Mouse (Mus musculus) layer of hippocampus, postnatal 10 days (tissue): ENCODE data around the gene Gm6096. TPM values are rescaled to one million over a fixed set of nuclear protein-coding genes. Genes with fewer than 3 reads are reported as not detected.

ENCODE experiments used
- DNase-seq, 2 experiments: peaks; one replicate each; pipeline ENCODE4 v3.0.0; 2021; ENCODE audit warnings: low spot score in 2 of 2
- total RNA-seq, 2 experiments: library from RNA; stranded (reverse); gene quantifications; 2 replicates each; pipeline ENCODE4 v1.2.3; 2021

Gm6096 gene
- total RNA-seq, 2 experiments from 2014 or later, result not detected

- no peak for DNase-seq
These were observed 16.0 kb upstream of the Gm6096 start for GRCm38 (mm10) chr7:34234610-34235561.

- DNase-seq, result no peak
These were observed 15.2 kb upstream of the Gm6096 start for GRCm38 (mm10) chr7:34235602-34236001.

- DNase-seq, result no peak
These were observed 12.8 kb upstream of the Gm6096 start for GRCm38 (mm10) chr7:34238086-34238485.

- peak; percentile 59 to 73 for DNase-seq
These were observed 8.7 kb upstream of the Gm6096 start for GRCm38 (mm10) chr7:34242176-34242575.

GRCm38 (mm10) chr7:34246870-34247499 is 3.9 kb upstream of the Gm6096 start:
- no peak for DNase-seq

GRCm38 (mm10) chr7:34252030-34252429 is 1.2 kb downstream of the Gm6096 start:
- DNase-seq, result no peak

GRCm38 (mm10) chr7:34255137-34255536 is 4.3 kb downstream of the Gm6096 start:
- no peak for DNase-seq

- DNase-seq, result no peak
These were observed 5.1 kb downstream of the Gm6096 start for GRCm38 (mm10) chr7:34255916-34256315.

- DNase-seq, result no peak
These were observed 6.4 kb downstream of the Gm6096 start for GRCm38 (mm10) chr7:34257279-34257678.

- DNase-seq, result no peak
These were observed 7.6 kb downstream of the Gm6096 start for GRCm38 (mm10) chr7:34258407-34258806.

- DNase-seq, result no peak
These were observed 12.6 kb downstream of the Gm6096 start for GRCm38 (mm10) chr7:34263437-34263836.

GRCm38 (mm10) chr7:34265876-34266346 is 15.1 kb downstream of the Gm6096 start:
- DNase-seq, result peak; percentile 59 to 73

- DNase-seq, result no peak
These were observed 15.6 kb downstream of the Gm6096 start for GRCm38 (mm10) chr7:34266421-34266820.

GRCm38 (mm10) chr7:34268463-34268862 is 17.6 kb downstream of the Gm6096 start:
- no peak for DNase-seq

- DNase-seq, result no peak
These were observed 21.6 kb downstream of the Gm6096 start for GRCm38 (mm10) chr7:34272465-34272864.

GRCm38 (mm10) chr7:34276066-34276465 is 25.2 kb downstream of the Gm6096 start:
- no peak for DNase-seq

GRCm38 (mm10) chr7:34277656-34278055 is 26.8 kb downstream of the Gm6096 start:
- DNase-seq, result no peak

- no peak for DNase-seq
These were observed 39.8 kb downstream of the Gm6096 start for GRCm38 (mm10) chr7:34290450-34291151.

GRCm38 (mm10) chr7:34291265-34291664 is 40.4 kb downstream of the Gm6096 start:
- no peak for DNase-seq

GRCm38 (mm10) chr7:34292633-34293032 is 41.8 kb downstream of the Gm6096 start:
- no peak for DNase-seq

GRCm38 (mm10) chr7:34296124-34296523 is 45.3 kb downstream of the Gm6096 start:
- no peak for DNase-seq

GRCm38 (mm10) chr7:34298818-34299217 is 48.0 kb downstream of the Gm6096 start:
- no peak for DNase-seq
